Mouse (Mus musculus) frontal cortex, postnatal 25 days (tissue): ENCODE data around the gene Atg101.

ENCODE experiments used
- DNase-seq, 2 experiments: peaks; one replicate each; pipeline ENCODE4 v3.0.0; 2022; ENCODE audit warnings: low spot score in 2 of 2

Gene Atg101

GRCm38 (mm10) chr15:101333165-101333564 is 49.1 kb downstream of the Atg101 start:
- DNase-seq, result no peak

- DNase-seq, result no peak
Observed at GRCm38 (mm10) chr15:101333648-101334047, 49.6 kb downstream of the Atg101 start.

GRCm38 (mm10) chr15:101336474-101337174 is 52.6 kb downstream of the Atg101 start:
- no peak for DNase-seq

GRCm38 (mm10) chr15:101338359-101338758 is 54.3 kb downstream of the Atg101 start:
- no peak for DNase-seq

GRCm38 (mm10) chr15:101339537-101339936 is 55.5 kb downstream of the Atg101 start:
- peak; percentile 90 to 93 for DNase-seq
